Mouse (Mus musculus) cerebellum, adult 8-10 months (tissue): Measurements from ENCODE around the gene Olfr1287.

Source experiments
- DNase-seq: peaks from one replicate; pipeline ENCODE4 v3.0.0; 2022

The Olfr1287 gene

DNA sequence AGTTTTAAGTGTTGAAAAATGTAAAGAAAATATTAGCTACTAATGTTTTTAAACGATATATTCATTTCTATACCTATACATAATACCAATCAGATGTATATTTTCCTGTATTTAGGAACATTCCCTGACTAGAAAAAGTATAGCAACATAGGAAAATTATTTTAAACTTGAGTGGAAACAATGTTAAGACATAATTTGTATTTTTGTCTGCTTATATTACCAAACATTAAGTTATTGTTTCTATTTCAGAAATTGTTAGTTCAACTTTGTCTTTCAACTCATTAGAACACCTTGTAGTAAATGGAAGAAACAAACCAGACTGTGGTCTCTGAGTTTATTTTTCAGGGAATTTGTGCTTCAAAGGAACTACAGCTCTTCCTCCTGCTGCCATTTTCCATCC is at the start of gene Olfr1287:
Gene Olfr1287 (plus strand): TSS at position 301 of the 400 bp plus-strand sequence.
- DNase-seq, result no peak

DNA sequence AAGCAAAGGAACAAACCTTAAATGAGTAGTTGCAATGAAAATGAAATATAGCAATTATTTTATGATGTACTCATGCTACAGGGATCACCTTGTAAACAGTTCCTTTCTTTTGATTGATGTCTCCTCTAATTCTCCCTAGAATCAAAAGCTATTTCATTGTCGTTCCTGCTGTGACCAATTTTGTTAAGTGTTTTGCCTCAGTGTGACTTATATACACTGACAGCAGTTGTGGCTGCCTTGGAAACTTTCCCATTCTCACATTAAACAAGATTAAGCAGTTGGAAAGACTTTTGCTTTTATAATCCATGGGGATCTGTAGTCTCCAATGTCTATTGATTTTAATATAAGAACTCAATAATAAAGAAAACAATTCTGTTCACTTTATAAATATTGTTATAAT is 26.0 kb upstream of the Olfr1287 start, which contains the start of gene Olfr1286:
Gene Olfr1286 (minus strand): TSS at position 185 of the 400 bp plus-strand sequence.
- no peak for DNase-seq

DNA sequence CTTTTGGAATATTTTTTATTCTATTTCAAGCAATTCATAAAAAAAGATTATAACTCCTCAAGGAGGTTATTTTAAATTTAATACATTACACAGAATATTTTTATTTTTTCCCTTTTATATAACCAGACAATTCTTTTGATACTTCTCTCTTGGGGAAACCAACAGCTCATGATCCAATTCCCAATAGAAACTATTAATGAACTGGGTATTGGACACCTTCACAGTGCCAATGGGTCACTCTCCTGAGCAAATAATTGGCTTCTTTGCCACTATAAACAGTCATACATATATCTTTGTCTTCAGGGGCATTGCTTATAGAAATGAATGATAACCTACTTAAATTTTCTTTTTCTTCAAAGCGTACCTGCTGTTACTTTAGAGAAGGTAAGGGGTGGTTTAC is 24.9 kb downstream of the Olfr1287 start, which contains the start of gene Olfr1288:
Gene Olfr1288 (plus strand): TSS at position 301 of the 400 bp plus-strand sequence.
- no peak for DNase-seq

DNA sequence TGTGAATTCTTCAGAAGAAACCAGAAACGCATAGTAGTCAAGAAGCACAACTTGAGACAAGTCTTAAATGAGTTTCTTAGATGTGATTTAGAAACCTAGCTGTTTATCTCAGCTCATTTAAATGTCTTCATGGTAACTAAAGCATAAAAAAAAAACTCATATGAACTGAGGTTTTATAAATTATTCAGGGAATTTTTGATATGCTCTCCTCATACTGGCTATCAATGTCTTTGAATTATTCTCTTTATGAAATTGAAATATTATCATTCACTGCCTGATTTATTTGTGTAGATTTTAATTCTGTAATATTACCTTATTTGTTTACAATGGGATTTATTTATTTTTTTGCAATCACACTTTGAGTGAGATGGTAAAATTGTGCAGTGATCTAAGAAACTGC is 31.6 kb downstream of the Olfr1287 start, which contains the start of gene Olfr1289:
Gene Olfr1289 (plus strand): TSS at position 301 of the 400 bp plus-strand sequence.
- no peak for DNase-seq

DNA sequence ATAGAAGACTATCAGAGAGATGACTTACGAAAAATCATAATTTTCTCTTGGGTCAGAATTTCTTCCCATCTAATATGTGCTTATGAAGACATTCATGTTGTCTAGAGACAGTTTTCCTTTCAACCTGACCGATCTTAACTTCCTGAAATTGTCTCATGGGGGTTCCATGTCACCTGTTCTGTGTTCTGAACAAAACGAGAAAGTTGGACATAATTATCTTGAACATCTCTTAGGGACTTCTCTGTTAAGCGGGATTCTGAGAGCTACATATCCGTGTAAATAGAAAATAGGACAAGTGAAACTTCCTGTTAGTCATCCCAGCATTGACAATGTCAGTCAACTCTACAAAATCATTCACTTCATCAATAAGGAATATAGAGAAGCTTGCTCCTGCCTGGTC is 44.8 kb downstream of the Olfr1287 start, which contains the start of gene Olfr1290:
Gene Olfr1290 (minus strand): TSS at position 101 of the 400 bp plus-strand sequence.
- no peak for DNase-seq

DNA sequence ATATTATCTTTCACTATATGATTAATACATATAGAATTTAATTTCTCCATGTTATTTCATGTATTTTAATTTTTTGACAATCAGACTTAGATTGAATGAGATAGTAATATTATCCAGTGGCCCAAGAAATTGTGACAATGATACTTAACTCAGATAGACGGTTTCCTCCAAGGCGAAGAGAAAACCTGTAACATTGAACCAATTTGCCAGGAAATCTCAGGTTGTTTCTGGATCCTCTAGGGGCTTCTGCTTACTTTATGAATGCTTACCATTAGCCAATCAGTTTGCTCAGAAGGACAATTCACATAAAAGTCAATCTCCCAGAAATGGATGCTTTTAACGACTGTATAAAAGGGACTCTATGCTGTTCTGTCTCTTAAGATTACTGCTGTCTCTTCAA is 47.9 kb downstream of the Olfr1287 start, which contains the start of gene Olfr1291-ps1:
Gene Olfr1291-ps1 (plus strand): TSS at position 301 of the 400 bp plus-strand sequence.
- DNase-seq, result no peak
